ENCODE assay signal across 13 mouse cellular contexts in genomic region chr8:100865624-100866023, GRCm38 (mm10).
DNase-seq lines count a peak whose midpoint lies in the region; ATAC-seq and TF ChIP-seq lines count a peak whose summit lies in the region.
"Had no signal": no experiment of that assay in that cellular context is flagged by ENCODE, and none has a peak within 500 bp of the region (broad histone marks: within the 10 kb centered on the region; RNA-seq: fewer than 3 reads in every experiment).

No protein-coding gene starts in this region.

- intact Hi-C loops in gastrocnemius, adult 2 months (cut with DNase I): no loop called here

- peak; percentile 12 for DNase-seq in gastrocnemius, adult 2 months
- DNase-seq in gastrocnemius, adult 8-10 months (ENCODE audit: low spot score in 2 of 2): no peak
- peak; percentile 4 for DNase-seq in right cerebral cortex, postnatal 25 days
- no peak for DNase-seq in right cerebral cortex, postnatal 14 days
- DNase-seq in layer of hippocampus, adult 9-11 months: peak; percentile 34
- no peak for DNase-seq in urinary bladder, adult 2 months (ENCODE audit: low spot score)
- DNase-seq: adrenal gland, postnatal 25 days; lung, adult 2 months had no signal

- no peak for ATAC-seq in granulocyte monocyte progenitor cell, adult 5-6 weeks (replicated peaks; ENCODE audit: poor library complexity, severe bottlenecking)
- ATAC-seq: forebrain, embryonic 13.5 days had no signal

- H3K4me3 ChIP-seq in gastrocnemius, adult 2 months: no peak overlapping the region
- H3K4me3 ChIP-seq: forebrain, embryonic 13.5 days had no signal

- H3K27ac ChIP-seq in gastrocnemius, adult 2 months: no peak overlapping the region
- H3K27ac ChIP-seq: forebrain, embryonic 13.5 days; kidney, postnatal 0 days; macrophage; stomach, postnatal 0 days had no signal

- no peak for TF ChIP-seq CTCF in gastrocnemius, adult 2 months (IDR thresholded peaks at IDR 0.05)

Comparison
In these comparisons a context has a peak if more than half of its experiments do, and no peak if none do; other contexts are left out.
1. DNase-seq: peak in gastrocnemius, adult 2 months (single experiment), right cerebral cortex, postnatal 25 days (single experiment) and layer of hippocampus, adult 9-11 months (single experiment); none in gastrocnemius, adult 8-10 months (0 of 2), right cerebral cortex, postnatal 14 days (single experiment) and urinary bladder, adult 2 months (single experiment).